Mouse (Mus musculus) adipose tissue, adult 10 weeks (tissue): ENCODE results near the gene Slc5a2. TPM values are rescaled to one million over a fixed set of nuclear protein-coding genes. Genes with fewer than 3 reads are reported as not detected.

ENCODE experiments used
- polyA plus RNA-seq: library from polyadenylated mRNA; stranded (reverse); fragments of 350-450 nt; fragmentation: Illumina TruSeq; extraction: RNeasy Lipid Tissue Mini Kit (QIAGEN cat#74804); gene quantifications from one replicate; pipeline ENCODE4 v1.2.3, GENCODE M21; 2014; ENCODE audit warnings: low read depth, low replicate concordance

The Slc5a2 gene
- polyA plus RNA-seq: not detected

GRCm38 (mm10) chr7:128265411-128265810 lies at the start of gene Slc5a2:
Slc5a2 (plus strand) TSS chr7:128265657.

GRCm38 (mm10) chr7:128236856-128237592 lies 28.4 kb upstream of the Slc5a2 start, which contains the start of gene Armc5:
Armc5 (plus strand) TSS chr7:128237342.

GRCm38 (mm10) chr7:128237927-128238778 lies 27.3 kb upstream of the Slc5a2 start, which contains the start of gene 9130023H24Rik:
9130023H24Rik (minus strand) TSS chr7:128238031.

GRCm38 (mm10) chr7:128246496-128247391 lies 18.7 kb upstream of the Slc5a2 start, which contains the start of gene Tgfb1i1:
Tgfb1i1 (plus strand) TSS chr7:128246812.

GRCm38 (mm10) chr7:128297617-128298480 lies 32.4 kb downstream of the Slc5a2 start, which contains the start of gene BC017158:
BC017158 (minus strand) TSS chr7:128298170.

Other genes with a start within 250 kb of the Slc5a2 start
- gene Itgam, start 203.0 kb upstream of the Slc5a2 start, polyA plus RNA-seq: 13.7 TPM
- 0.06 TPM for gene Gm49368, start 203.0 kb upstream of the Slc5a2 start, polyA plus RNA-seq
- 3.2 TPM for gene Itgax, start 136.1 kb upstream of the Slc5a2 start, polyA plus RNA-seq
- 0.22 TPM for gene Itgad, start 111.3 kb upstream of the Slc5a2 start, polyA plus RNA-seq
- not detected for gene Cox6a2, start 59.3 kb upstream of the Slc5a2 start, polyA plus RNA-seq
- 9.3 TPM for gene Armc5, start 28.3 kb upstream of the Slc5a2 start, polyA plus RNA-seq
- gene 9130023H24Rik, start 27.6 kb upstream of the Slc5a2 start, polyA plus RNA-seq: 6.0 TPM
- 34.5 TPM for gene Tgfb1i1, start 18.8 kb upstream of the Slc5a2 start, polyA plus RNA-seq
- gene BC017158, start 32.5 kb downstream of the Slc5a2 start, polyA plus RNA-seq: 29.3 TPM
- gene Rgs10, start 153.1 kb downstream of the Slc5a2 start, polyA plus RNA-seq: 23.0 TPM
- gene Tial1, start 196.1 kb downstream of the Slc5a2 start, polyA plus RNA-seq: 57.9 TPM